Mouse (Mus musculus): ENCODE results near the gene Igsf9b. TPM values are rescaled to one million over a fixed set of nuclear protein-coding genes. Genes with fewer than 3 reads are reported as not detected.
A peak's percentile ranks its signal among the peaks of the same experiment; 100 is the strongest.

Gene Igsf9b
- polyA plus RNA-seq, 1 experiment from 2014 or later = 5.2 TPM

- Histone ChIP-seq H3K9me3 (ENCODE audit: control insufficient read depth, low read length) (no peaks in the 10 kb centered on the region), H3K4me1 (ENCODE audit: control insufficient read depth, insufficient read depth, low read length) (peaks cover 11% of the 10 kb centered on the region; the same call in 1 of the 2 replicates), H3K9ac (ENCODE audit: low read length) (no peak overlapping the region), H3K36me3 (ENCODE audit: control insufficient read depth, insufficient read depth, low read length) (no peaks in the 10 kb centered on the region), H3K27ac (ENCODE audit: low read depth, low read length) (no peak overlapping the region), H3K27me3 (ENCODE audit: control insufficient read depth, insufficient read depth, low read length) (no peaks in the 10 kb centered on the region), H3K4me2 (no peak overlapping the region), H3K4me3 (ENCODE audit: low read depth, low read length) (no peak overlapping the region)
- DNase-seq (ENCODE audit: low spot score, missing footprints) (no peak), ATAC-seq (ENCODE audit: low FRiP score) (no peak)
- WGBS = 91% methylated on average over 4 of the region's 4 CpGs
Observed at GRCm38 (mm10) chr9:27286859-27287258, 12.1 kb upstream of the Igsf9b start.

- Histone ChIP-seq H3K4me2 (no peak overlapping the region), H3K27me3 (ENCODE audit: control insufficient read depth, insufficient read depth, low read length) (no peaks in the 10 kb centered on the region), H3K4me3 (ENCODE audit: low read depth, low read length) (no peak overlapping the region), H3K9me3 (ENCODE audit: control insufficient read depth, low read length) (no peaks in the 10 kb centered on the region), H3K4me1 (ENCODE audit: control insufficient read depth, insufficient read depth, low read length) (peaks cover 11% of the 10 kb centered on the region; the same call in 1 of the 2 replicates), H3K36me3 (ENCODE audit: control insufficient read depth, insufficient read depth, low read length) (no peaks in the 10 kb centered on the region), H3K27ac (ENCODE audit: low read depth, low read length) (no peak overlapping the region), H3K9ac (ENCODE audit: low read length) (no peak overlapping the region)
- 0 out of 2 replicates have a peak, but pooled peaks have one; percentile 12 for ATAC-seq (ENCODE audit: low FRiP score)
- WGBS = 42% methylated on average over 5 of the region's 5 CpGs
- DNase-seq (ENCODE audit: low spot score, missing footprints) = peak; percentile 93
Observed at GRCm38 (mm10) chr9:27287419-27287818, 11.6 kb upstream of the Igsf9b start.

- Histone ChIP-seq H3K9me3 (ENCODE audit: control insufficient read depth, low read length) (no peaks in the 10 kb centered on the region), H3K4me2 (no peak overlapping the region), H3K36me3 (ENCODE audit: control insufficient read depth, insufficient read depth, low read length) (no peaks in the 10 kb centered on the region), H3K4me3 (ENCODE audit: low read depth, low read length) (no peak overlapping the region), H3K4me1 (ENCODE audit: control insufficient read depth, insufficient read depth, low read length) (peaks cover 11% of the 10 kb centered on the region; the same call in 1 of the 2 replicates), H3K27ac (ENCODE audit: low read depth, low read length) (no peak overlapping the region; the same call in 1 of the 2 replicates), H3K27me3 (ENCODE audit: control insufficient read depth, insufficient read depth, low read length) (no peaks in the 10 kb centered on the region), H3K9ac (ENCODE audit: low read length) (no peak overlapping the region)
- 28% methylated on average over 7 of the region's 7 CpGs for WGBS
- DNase-seq (ENCODE audit: low spot score, missing footprints) = peak; percentile 85
- peak; percentile 76 for ATAC-seq (ENCODE audit: low FRiP score)
Observed at GRCm38 (mm10) chr9:27288442-27288841, 10.6 kb upstream of the Igsf9b start.

GRCm38 (mm10) chr9:27289543-27290308, 9.3 kb upstream of the Igsf9b start:
- 53% methylated on average over 7 of the region's 7 CpGs for WGBS
- peaks cover 11% of the 10 kb centered on the region; the same call in 1 of the 2 replicates for H3K4me1 ChIP-seq (ENCODE audit: control insufficient read depth, insufficient read depth, low read length)
- peak; percentile 84 for DNase-seq (ENCODE audit: low spot score, missing footprints)

GRCm38 (mm10) chr9:27294380-27294779, 4.6 kb upstream of the Igsf9b start:
- WGBS = 84% methylated on average over 4 of the region's 4 CpGs
- no peaks in the 10 kb centered on the region for H3K36me3 ChIP-seq (ENCODE audit: control insufficient read depth, insufficient read depth, low read length)
- no peak overlapping the region for H3K9ac ChIP-seq (ENCODE audit: low read length)
- peaks cover 3% of the 10 kb centered on the region; the same call in 1 of the 2 replicates for H3K4me1 ChIP-seq (ENCODE audit: control insufficient read depth, insufficient read depth, low read length)
- no peak overlapping the region for H3K27ac ChIP-seq (ENCODE audit: low read depth, low read length)
- no peaks in the 10 kb centered on the region for H3K9me3 ChIP-seq (ENCODE audit: control insufficient read depth, low read length)
- H3K4me3 ChIP-seq (ENCODE audit: low read depth, low read length) = no peak overlapping the region
- ATAC-seq (ENCODE audit: low FRiP score) (no peak), DNase-seq (ENCODE audit: low spot score, missing footprints) (no peak)
- no peak overlapping the region for H3K4me2 ChIP-seq
- H3K27me3 ChIP-seq (ENCODE audit: control insufficient read depth, insufficient read depth, low read length) = no peaks in the 10 kb centered on the region; the same call in 1 of the 2 replicates

More at GRCm38 (mm10) chr9:27289543-27290308, 9.3 kb upstream of the Igsf9b start:
- Histone ChIP-seq H3K4me2 (no peak overlapping the region), H3K9me3 (ENCODE audit: control insufficient read depth, low read length) (no peaks in the 10 kb centered on the region), H3K36me3 (ENCODE audit: control insufficient read depth, insufficient read depth, low read length) (no peaks in the 10 kb centered on the region), H3K9ac (ENCODE audit: low read length) (no peak overlapping the region), H3K27ac (ENCODE audit: low read depth, low read length) (no peak overlapping the region), H3K27me3 (ENCODE audit: control insufficient read depth, insufficient read depth, low read length) (no peaks in the 10 kb centered on the region), H3K4me3 (ENCODE audit: low read depth, low read length) (no peak overlapping the region)
- peak; percentile 62; the same call in 1 of the 2 replicates for ATAC-seq (ENCODE audit: low FRiP score)

GRCm38 (mm10) chr9:27299286-27300187, 533 bp downstream of the Igsf9b start:
- ATAC-seq (ENCODE audit: low FRiP score) (peak; percentile 51), DNase-seq (ENCODE audit: low spot score, missing footprints) (peak; percentile 98)
- no peak overlapping the region; the same call in 1 of the 2 replicates for H3K27ac ChIP-seq (ENCODE audit: low read depth, low read length)
- H3K4me3 ChIP-seq (ENCODE audit: low read depth, low read length) = peak overlapping the region; percentile 78
- peaks cover 11% of the 10 kb centered on the region for H3K27me3 ChIP-seq (ENCODE audit: control insufficient read depth, insufficient read depth, low read length)
- H3K36me3 ChIP-seq (ENCODE audit: control insufficient read depth, insufficient read depth, low read length) = no peaks in the 10 kb centered on the region
- peak overlapping the region; percentile 94 for H3K4me2 ChIP-seq
- H3K9ac ChIP-seq (ENCODE audit: low read length) = peak overlapping the region; percentile 66
- WGBS = under 1% methylated on average over 68 of the region's 68 CpGs
- no peaks in the 10 kb centered on the region for H3K9me3 ChIP-seq (ENCODE audit: control insufficient read depth, low read length)
- peaks cover 15% of the 10 kb centered on the region for H3K4me1 ChIP-seq (ENCODE audit: control insufficient read depth, insufficient read depth, low read length)

- Histone ChIP-seq H3K9me3 (ENCODE audit: control insufficient read depth, low read length) (no peaks in the 10 kb centered on the region), H3K4me2 (peak overlapping the region; percentile 94), H3K27ac (ENCODE audit: low read depth, low read length) (no peak overlapping the region), H3K4me1 (ENCODE audit: control insufficient read depth, insufficient read depth, low read length) (peaks cover 15% of the 10 kb centered on the region), H3K36me3 (ENCODE audit: control insufficient read depth, insufficient read depth, low read length) (no peaks in the 10 kb centered on the region), H3K27me3 (ENCODE audit: control insufficient read depth, insufficient read depth, low read length) (peaks cover 11% of the 10 kb centered on the region), H3K9ac (ENCODE audit: low read length) (peak overlapping the region; percentile 66), H3K4me3 (ENCODE audit: low read depth, low read length) (peak overlapping the region; percentile 78)
- ATAC-seq (ENCODE audit: low FRiP score) (no peak), DNase-seq (ENCODE audit: low spot score, missing footprints) (peak; percentile 93)
- under 1% methylated on average over 32 of the region's 32 CpGs for WGBS
Observed at GRCm38 (mm10) chr9:27300188-27300691, 1.2 kb downstream of the Igsf9b start.

- no peaks in the 10 kb centered on the region for H3K36me3 ChIP-seq (ENCODE audit: control insufficient read depth, insufficient read depth, low read length)
- peak overlapping the region; percentile 94 for H3K4me2 ChIP-seq
- no peaks in the 10 kb centered on the region for H3K9me3 ChIP-seq (ENCODE audit: control insufficient read depth, low read length)
- 7% methylated on average over 4 of the region's 4 CpGs for WGBS
- H3K4me1 ChIP-seq (ENCODE audit: control insufficient read depth, insufficient read depth, low read length) = peaks cover 15% of the 10 kb centered on the region
- ATAC-seq (ENCODE audit: low FRiP score) (no peak), DNase-seq (ENCODE audit: low spot score, missing footprints) (no peak)
- H3K4me3 ChIP-seq (ENCODE audit: low read depth, low read length) = peak overlapping the region; percentile 78
- H3K9ac ChIP-seq (ENCODE audit: low read length) = peak overlapping the region; percentile 66; the same call in 1 of the 2 replicates
- peaks cover 11% of the 10 kb centered on the region for H3K27me3 ChIP-seq (ENCODE audit: control insufficient read depth, insufficient read depth, low read length)
- H3K27ac ChIP-seq (ENCODE audit: low read depth, low read length) = no peak overlapping the region
Observed at GRCm38 (mm10) chr9:27300698-27301097, 1.7 kb downstream of the Igsf9b start.
